Mouse (Mus musculus): Measurements from ENCODE around the gene Tmem39a. TPM values are rescaled to one million over a fixed set of nuclear protein-coding genes. Genes with fewer than 3 reads are reported as not detected.

Gene Tmem39a
- polyA plus RNA-seq (2012; rRNA removed): 37.5 and 38.3 TPM in 2 replicates

DNA sequence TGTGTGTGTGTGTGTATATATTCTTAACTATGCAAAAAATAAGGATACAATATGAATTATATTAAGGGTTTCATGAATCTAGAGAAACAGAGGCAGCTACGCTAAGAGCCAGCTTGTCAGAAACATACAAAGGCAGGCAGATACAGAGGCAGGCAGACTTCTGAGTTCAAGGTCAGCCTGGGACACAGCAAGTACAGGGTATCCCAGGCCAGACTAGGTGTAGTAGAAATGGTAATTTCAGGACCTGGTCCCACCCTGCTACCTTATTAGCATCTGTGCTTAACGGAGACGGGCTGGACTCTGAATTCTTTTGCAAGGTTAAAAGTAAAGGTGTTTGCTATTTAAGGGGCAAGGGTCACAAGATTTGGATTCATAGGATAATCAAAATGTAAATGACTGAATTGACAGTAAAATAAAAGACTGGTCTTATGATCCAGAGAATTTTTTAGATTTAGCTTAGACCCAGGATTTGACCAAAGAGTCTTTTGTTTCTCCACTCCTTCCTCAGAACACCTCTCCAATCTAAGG, at the start of gene Tmem39a:
Gene Tmem39a (plus strand): TSS at position 478 of the 528 bp plus-strand sequence.
- Histone ChIP-seq H3K36me3 (ENCODE audit: control insufficient read depth, insufficient read depth, low read length) (no peaks in the 10 kb centered on the region), H3K27me3 (ENCODE audit: control insufficient read depth, insufficient read depth, low read length) (no peaks in the 10 kb centered on the region), H3K4me3 (ENCODE audit: extremely low read depth, insufficient read depth, insufficient read length) (no peak within 1 kb of the TSS), H3K4me1 (ENCODE audit: control insufficient read depth, insufficient read depth, insufficient read length) (no peaks in the 10 kb centered on the region), H3K27ac (ENCODE audit: insufficient read depth, low read length) (no peak within 1 kb of the TSS)
- no peak for DNase-seq (ENCODE audit: low read depth in 1 of 2, low spot score in 2 of 2)
- WGBS: 82% methylated on average over 3 of the region's 3 CpGs
- TF ChIP-seq CTCF (IDR thresholded peaks at IDR 0.05; ENCODE audit: extremely low read depth, insufficient read depth, insufficient read length, insufficient replicate concordance) (no peak), POLR2A (IDR thresholded peaks at IDR 0.05; ENCODE audit: low read depth, low read length) (no peak)

DNA sequence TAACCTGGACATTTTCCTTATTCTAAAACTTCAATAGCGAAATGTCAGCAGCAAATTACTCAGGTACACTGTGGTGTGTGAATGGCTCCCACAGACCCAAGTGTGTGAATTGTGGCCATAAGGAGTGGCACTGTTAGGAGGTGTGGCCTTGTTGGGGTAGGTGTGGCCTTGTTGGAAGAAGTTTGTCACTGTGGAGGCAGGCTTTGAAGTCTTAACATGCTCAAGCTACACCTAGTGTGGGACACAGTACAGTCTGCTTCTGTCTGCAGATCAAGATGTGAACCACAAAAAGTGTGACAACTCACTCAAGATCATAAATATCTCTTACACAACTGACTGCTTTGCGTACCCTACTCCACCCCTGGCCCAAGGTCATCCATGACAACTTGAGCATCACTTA, 47.7 kb upstream of the Tmem39a start:
- no peaks in the 10 kb centered on the region for H3K4me1 ChIP-seq (ENCODE audit: control insufficient read depth, insufficient read depth, insufficient read length)
- 96% methylated on average over 2 of the region's 2 CpGs for WGBS
- no peak overlapping the region for H3K27ac ChIP-seq (ENCODE audit: insufficient read depth, low read length)
- no peaks in the 10 kb centered on the region for H3K27me3 ChIP-seq (ENCODE audit: control insufficient read depth, insufficient read depth, low read length)
- TF ChIP-seq CTCF (IDR thresholded peaks at IDR 0.05; ENCODE audit: extremely low read depth, insufficient read depth, insufficient read length, insufficient replicate concordance): no peak
- no peak for TF ChIP-seq POLR2A (IDR thresholded peaks at IDR 0.05; ENCODE audit: low read depth, low read length)
- no peak for DNase-seq (ENCODE audit: low read depth in 1 of 2, low spot score in 2 of 2)
- peaks cover 20% of the 10 kb centered on the region for H3K36me3 ChIP-seq (ENCODE audit: control insufficient read depth, insufficient read depth, low read length)
- H3K4me3 ChIP-seq (ENCODE audit: extremely low read depth, insufficient read depth, insufficient read length): no peak overlapping the region

DNA sequence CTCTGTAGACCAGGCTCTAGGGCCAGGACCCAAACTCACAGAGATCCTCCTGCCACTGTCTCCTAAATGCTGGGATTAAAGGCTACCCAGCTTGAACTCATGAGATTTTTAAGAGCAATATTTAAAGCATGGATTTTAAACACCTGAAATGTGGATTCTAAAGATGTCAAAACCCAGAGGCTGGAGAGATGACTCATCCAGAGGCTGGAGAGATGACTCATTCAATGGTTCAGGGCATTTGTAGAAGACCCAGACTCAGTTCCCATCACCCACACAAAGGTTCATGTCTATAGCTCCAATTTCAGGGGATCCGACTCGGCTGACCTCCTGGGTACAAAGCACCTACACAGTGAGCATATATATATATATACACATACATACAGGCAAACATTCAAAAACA, 39.4 kb upstream of the Tmem39a start:
- H3K27me3 ChIP-seq (ENCODE audit: control insufficient read depth, insufficient read depth, low read length): no peaks in the 10 kb centered on the region
- H3K36me3 ChIP-seq (ENCODE audit: control insufficient read depth, insufficient read depth, low read length): peaks cover 7% of the 10 kb centered on the region
- H3K4me3 ChIP-seq (ENCODE audit: extremely low read depth, insufficient read depth, insufficient read length): no peak overlapping the region
- DNase-seq (ENCODE audit: low read depth in 1 of 2, low spot score in 2 of 2): no peak
- H3K27ac ChIP-seq (ENCODE audit: insufficient read depth, low read length): no peak overlapping the region
- TF ChIP-seq POLR2A (IDR thresholded peaks at IDR 0.05; ENCODE audit: low read depth, low read length) (no peak), CTCF (IDR thresholded peaks at IDR 0.05; ENCODE audit: extremely low read depth, insufficient read depth, insufficient read length, insufficient replicate concordance) (no peak)
- H3K4me1 ChIP-seq (ENCODE audit: control insufficient read depth, insufficient read depth, insufficient read length): no peaks in the 10 kb centered on the region; the same call in none of the 2 replicates
- 96% methylated on average over 2 of the region's 2 CpGs for WGBS

GRCm38 (mm10) chr16:38521211-38521987, 37.1 kb upstream of the Tmem39a start:
- no peak for TF ChIP-seq CTCF (IDR thresholded peaks at IDR 0.05; ENCODE audit: extremely low read depth, insufficient read depth, insufficient read length, insufficient replicate concordance)
- no peak for TF ChIP-seq POLR2A (IDR thresholded peaks at IDR 0.05; ENCODE audit: low read depth, low read length)
- Histone ChIP-seq H3K27me3 (ENCODE audit: control insufficient read depth, insufficient read depth, low read length) (no peaks in the 10 kb centered on the region), H3K36me3 (ENCODE audit: control insufficient read depth, insufficient read depth, low read length) (peaks cover 5% of the 10 kb centered on the region; the same call in 1 of the 2 replicates), H3K27ac (ENCODE audit: insufficient read depth, low read length) (no peak overlapping the region), H3K4me3 (ENCODE audit: extremely low read depth, insufficient read depth, insufficient read length) (peak overlapping the region; percentile 22; the same call in 1 of the 2 replicates), H3K4me1 (ENCODE audit: control insufficient read depth, insufficient read depth, insufficient read length) (no peaks in the 10 kb centered on the region; the same call in none of the 2 replicates)
- no peak for DNase-seq (ENCODE audit: low read depth in 1 of 2, low spot score in 2 of 2)
- 47% methylated on average over 8 of the region's 8 CpGs for WGBS

DNA sequence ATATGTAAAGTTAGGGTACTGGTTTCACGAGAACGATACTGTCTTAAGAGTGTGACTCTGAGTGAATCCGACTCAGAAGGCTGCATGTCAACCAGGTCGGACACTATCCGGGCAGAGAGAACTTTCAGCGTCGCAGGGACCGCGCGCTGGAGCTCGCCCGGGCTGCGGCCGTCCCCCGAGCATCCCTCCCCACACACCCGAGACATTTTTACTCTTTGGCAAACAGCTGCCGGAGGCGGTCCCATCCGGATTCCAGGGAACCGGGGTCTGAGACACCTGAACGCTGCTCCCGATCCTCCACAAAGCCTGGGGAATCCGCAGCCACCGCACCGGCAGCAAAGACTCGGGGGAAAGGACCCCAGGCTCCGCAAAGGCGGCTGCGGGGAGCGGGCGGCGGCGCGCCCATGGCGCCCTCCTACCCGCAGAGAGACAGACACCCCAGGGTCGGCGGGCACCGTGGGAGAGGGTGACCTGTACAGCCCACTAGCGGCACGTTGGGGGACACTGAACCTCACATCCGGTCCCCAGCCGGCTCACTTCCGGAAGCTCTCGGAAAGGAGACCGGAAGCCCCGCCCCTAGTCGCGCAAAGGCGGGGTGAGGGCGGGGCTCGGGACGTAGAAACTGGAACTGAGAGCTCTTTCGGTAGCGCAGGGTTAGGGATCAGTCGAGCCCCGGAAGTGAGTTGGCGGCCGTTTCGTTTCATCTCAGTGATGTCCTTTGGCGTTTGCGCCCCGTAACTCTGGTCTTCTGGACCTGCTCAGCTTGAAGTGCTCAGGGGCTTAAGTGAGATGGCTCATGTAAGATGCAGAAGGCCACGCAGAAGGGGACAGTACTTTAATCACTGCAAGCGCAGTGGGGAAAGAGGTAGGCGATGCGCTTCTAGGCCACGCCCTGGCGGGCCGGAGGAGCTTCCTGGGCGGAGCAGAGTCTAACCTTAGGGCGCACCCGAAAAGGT, 36.1 kb upstream of the Tmem39a start, which contains the start of gene Timmdc1:
Gene Timmdc1 (minus strand): TSS at position 535 of the 956 bp plus-strand sequence.
- Histone ChIP-seq H3K27me3 (ENCODE audit: control insufficient read depth, insufficient read depth, low read length) (no peaks in the 10 kb centered on the region), H3K27ac (ENCODE audit: insufficient read depth, low read length) (peak within 1 kb of the TSS; percentile 99), H3K36me3 (ENCODE audit: control insufficient read depth, insufficient read depth, low read length) (peaks cover 6% of the 10 kb centered on the region; the same call in 1 of the 2 replicates), H3K4me1 (ENCODE audit: control insufficient read depth, insufficient read depth, insufficient read length) (no peaks in the 10 kb centered on the region; the same call in none of the 2 replicates), H3K4me3 (ENCODE audit: extremely low read depth, insufficient read depth, insufficient read length) (peak within 1 kb of the TSS; percentile 97)
- DNase-seq (ENCODE audit: low read depth in 1 of 2, low spot score in 2 of 2): peak; percentile 94 to 95
- WGBS: under 1% methylated on average over 72 of the region's 73 CpGs
- no peak for TF ChIP-seq CTCF (IDR thresholded peaks at IDR 0.05; ENCODE audit: extremely low read depth, insufficient read depth, insufficient read length, insufficient replicate concordance)
- peak; percentile 60 for TF ChIP-seq POLR2A (IDR thresholded peaks at IDR 0.05; ENCODE audit: low read depth, low read length)

DNA sequence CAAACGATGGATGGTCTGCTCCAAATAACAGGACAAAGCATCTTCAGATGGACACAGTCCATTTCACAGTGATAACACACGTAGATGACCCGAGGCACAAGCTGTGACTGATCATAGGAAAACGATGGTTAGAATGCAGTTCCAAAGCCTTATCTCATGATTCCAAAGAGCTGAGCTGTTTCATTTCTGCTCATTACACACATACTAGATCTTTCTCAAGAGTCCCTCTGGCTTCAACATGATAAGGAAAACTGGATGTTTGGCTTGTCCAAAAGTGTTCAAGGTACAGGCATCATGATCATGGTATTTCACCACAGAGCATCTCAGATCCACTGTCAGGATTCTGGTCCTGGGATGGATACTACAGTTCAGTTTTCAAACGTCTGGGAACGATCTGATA, 32.2 kb upstream of the Tmem39a start:
- no peak overlapping the region for H3K27ac ChIP-seq (ENCODE audit: insufficient read depth, low read length)
- WGBS: 82% methylated on average over 6 of the region's 6 CpGs
- no peaks in the 10 kb centered on the region for H3K27me3 ChIP-seq (ENCODE audit: control insufficient read depth, insufficient read depth, low read length)
- TF ChIP-seq POLR2A (IDR thresholded peaks at IDR 0.05; ENCODE audit: low read depth, low read length): no peak
- no peak for TF ChIP-seq CTCF (IDR thresholded peaks at IDR 0.05; ENCODE audit: extremely low read depth, insufficient read depth, insufficient read length, insufficient replicate concordance)
- no peak overlapping the region for H3K4me3 ChIP-seq (ENCODE audit: extremely low read depth, insufficient read depth, insufficient read length)
- DNase-seq (ENCODE audit: low read depth in 1 of 2, low spot score in 2 of 2): no peak
- no peaks in the 10 kb centered on the region; the same call in none of the 2 replicates for H3K4me1 ChIP-seq (ENCODE audit: control insufficient read depth, insufficient read depth, insufficient read length)
- peaks cover 17% of the 10 kb centered on the region for H3K36me3 ChIP-seq (ENCODE audit: control insufficient read depth, insufficient read depth, low read length)
